ENCODE assay signal across 8 mouse cellular contexts in the genomic region with DNA sequence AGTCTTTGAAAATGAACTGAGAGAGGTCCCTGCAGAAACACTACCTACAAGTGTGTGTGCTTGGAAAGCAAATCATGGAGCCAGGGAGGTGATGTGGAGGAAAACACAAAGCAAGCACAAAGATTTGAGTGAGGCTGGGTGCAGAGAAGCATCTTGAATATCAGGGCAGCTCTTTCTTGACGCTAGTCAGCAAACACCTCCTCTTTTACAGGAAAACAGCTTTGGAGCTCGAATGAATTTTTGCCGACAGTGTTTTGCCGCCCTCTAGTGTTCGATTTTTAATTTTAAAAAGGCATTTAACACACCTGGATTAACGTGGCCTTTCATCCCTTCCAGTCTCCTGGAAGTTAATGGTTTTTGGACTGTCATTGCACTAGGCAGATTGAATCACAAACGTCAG.
DNase-seq lines count a peak whose midpoint lies in the region; ATAC-seq and TF ChIP-seq lines count a peak whose summit lies in the region.
"Had no signal": no experiment of that assay in that cellular context is flagged by ENCODE, and none has a peak within 500 bp of the region (broad histone marks: within the 10 kb centered on the region; RNA-seq: fewer than 3 reads in every experiment).

No protein-coding gene starts in this region.

- peak; percentile 60 for DNase-seq in limb, embryonic 11.5 days (ENCODE audit: low spot score)
- no peak for DNase-seq in limb, embryonic 10.5 days (ENCODE audit: low spot score)
- peak; percentile 66 for DNase-seq in NIH3T3 (ENCODE audit: low read depth)
- peak; percentile 62 to 82 for DNase-seq in cerebellum, postnatal 10 days
- DNase-seq in hindbrain, postnatal 0 days (ENCODE audit: low spot score), result peak; percentile 85
- peak; percentile 92 for DNase-seq in midbrain, embryonic 11.5 days (ENCODE audit: low spot score, missing footprints)
- no peak for DNase-seq in spleen, postnatal 4 days (ENCODE audit: low spot score in 2 of 2)

- peak; percentile 79 for TF ChIP-seq CTCF in hindbrain, postnatal 0 days (IDR thresholded peaks at IDR 0.05; ENCODE audit: low read depth)

- 4% methylated on average over 7 of the region's 7 CpGs for WGBS in limb, embryonic 11.5 days
- WGBS in limb, embryonic 10.5 days, result 5% methylated on average over 7 of the region's 7 CpGs
- 3% methylated on average over 7 of the region's 7 CpGs for WGBS in hindbrain, postnatal 0 days
- WGBS in midbrain, embryonic 11.5 days, result 3% methylated on average over 7 of the region's 7 CpGs

- H3K4me2 ChIP-seq in limb, embryonic 11.5 days (ENCODE audit: low read depth, severe bottlenecking), result no peak overlapping the region
- no peak overlapping the region for H3K4me2 ChIP-seq in hindbrain, postnatal 0 days (ENCODE audit: low read depth, low read length)
- no peak overlapping the region for H3K4me2 ChIP-seq in midbrain, embryonic 11.5 days

- no peak overlapping the region for H3K27ac ChIP-seq in limb, embryonic 11.5 days (replicated peaks; ENCODE audit: low read depth, low read length)
- no peak overlapping the region; the same call in 1 of the 2 replicates for H3K27ac ChIP-seq in limb, embryonic 10.5 days
- H3K27ac ChIP-seq in hindbrain, postnatal 0 days, result no peak overlapping the region
- no peak overlapping the region for H3K27ac ChIP-seq in midbrain, embryonic 11.5 days (ENCODE audit: low read depth, low read length)

- ATAC-seq in limb, embryonic 11.5 days (ENCODE audit: insufficient number of reproducible peaks, low FRiP score, low TSS enrichment, low read depth), result no peak
- peak; percentile 44 for ATAC-seq in hindbrain, postnatal 0 days
- ATAC-seq in midbrain, embryonic 11.5 days (ENCODE audit: low FRiP score), result no peak; the same call in 1 of the 2 replicates

- H3K9me3 ChIP-seq in limb, embryonic 11.5 days (ENCODE audit: control insufficient read depth, low read length), result no peaks in the 10 kb centered on the region
- no peaks in the 10 kb centered on the region for H3K9me3 ChIP-seq in limb, embryonic 10.5 days (replicated peaks)
- H3K9me3 ChIP-seq in hindbrain, postnatal 0 days (ENCODE audit: low read length), result no peaks in the 10 kb centered on the region
- H3K9me3 ChIP-seq in midbrain, embryonic 11.5 days (ENCODE audit: control insufficient read depth, low read length), result no peaks in the 10 kb centered on the region

- H3K9ac ChIP-seq in limb, embryonic 11.5 days (ENCODE audit: low read length), result no peak overlapping the region
- H3K9ac ChIP-seq in hindbrain, postnatal 0 days (replicated peaks; ENCODE audit: low read length), result no peak overlapping the region
- no peak overlapping the region for H3K9ac ChIP-seq in midbrain, embryonic 11.5 days (ENCODE audit: low read length)

- no peak overlapping the region for H3K4me3 ChIP-seq in limb, embryonic 11.5 days (ENCODE audit: low read depth, low read length)
- H3K4me3 ChIP-seq in limb, embryonic 10.5 days, result no peak overlapping the region
- H3K4me3 ChIP-seq in hindbrain, postnatal 0 days (ENCODE audit: low read length), result no peak overlapping the region
- H3K4me3 ChIP-seq in midbrain, embryonic 11.5 days (ENCODE audit: low read depth, low read length), result no peak overlapping the region
- H3K4me3 ChIP-seq: myocyte had no signal

- no peaks in the 10 kb centered on the region for H3K36me3 ChIP-seq in limb, embryonic 11.5 days (ENCODE audit: control insufficient read depth, insufficient read depth, low read length)
- no peaks in the 10 kb centered on the region for H3K36me3 ChIP-seq in limb, embryonic 10.5 days
- H3K36me3 ChIP-seq in hindbrain, postnatal 0 days (ENCODE audit: insufficient read depth, low read length), result no peaks in the 10 kb centered on the region
- no peaks in the 10 kb centered on the region for H3K36me3 ChIP-seq in midbrain, embryonic 11.5 days (ENCODE audit: control insufficient read depth, insufficient read depth, low read length)

- H3K27me3 ChIP-seq in limb, embryonic 11.5 days (ENCODE audit: control insufficient read depth, insufficient read depth, low read length), result no peaks in the 10 kb centered on the region
- no peaks in the 10 kb centered on the region for H3K27me3 ChIP-seq in limb, embryonic 10.5 days (ENCODE audit: low read depth, poor library complexity, severe bottlenecking)
- H3K27me3 ChIP-seq in hindbrain, postnatal 0 days (ENCODE audit: insufficient read depth, low read length), result no peaks in the 10 kb centered on the region
- no peaks in the 10 kb centered on the region for H3K27me3 ChIP-seq in midbrain, embryonic 11.5 days (ENCODE audit: control insufficient read depth, insufficient read depth, low read length)

- no peaks in the 10 kb centered on the region for H3K4me1 ChIP-seq in limb, embryonic 11.5 days (ENCODE audit: control insufficient read depth, insufficient read depth, low read length)
- H3K4me1 ChIP-seq in limb, embryonic 10.5 days, result peaks cover 17% of the 10 kb centered on the region
- H3K4me1 ChIP-seq in hindbrain, postnatal 0 days (ENCODE audit: insufficient read depth, low read length), result no peaks in the 10 kb centered on the region
- H3K4me1 ChIP-seq in midbrain, embryonic 11.5 days (ENCODE audit: control insufficient read depth, insufficient read depth, low read length), result no peaks in the 10 kb centered on the region

Comparison
In these comparisons a context has a peak if more than half of its experiments do, and no peak if none do; other contexts are left out.
1. DNase-seq: peak in limb, embryonic 11.5 days (single experiment), NIH3T3 (single experiment), cerebellum, postnatal 10 days (2 of 2), hindbrain, postnatal 0 days (single experiment) and midbrain, embryonic 11.5 days (single experiment); none in limb, embryonic 10.5 days (single experiment) and spleen, postnatal 4 days (0 of 2).